Mouse (Mus musculus) A20 (cell line): ENCODE results near the gene Ksr1.

ENCODE experiments used
- DNase-seq: peaks from one replicate; pipeline ENCODE4 v3.0.0-alpha.2; 2011; ENCODE audit warnings: low read depth, low spot score

The Ksr1 gene

GRCm38 (mm10) chr11:79045231-79045630 is 101.0 kb downstream of the Ksr1 start:
- DNase-seq, result no peak

- no peak for DNase-seq
These were observed 101.4 kb downstream of the Ksr1 start for GRCm38 (mm10) chr11:79044798-79045197.

- DNase-seq, result no peak
These were observed 104.2 kb downstream of the Ksr1 start for GRCm38 (mm10) chr11:79041908-79042430.

GRCm38 (mm10) chr11:79039488-79039887 is 106.7 kb downstream of the Ksr1 start:
- no peak for DNase-seq

- no peak for DNase-seq
These were observed 108.7 kb downstream of the Ksr1 start for GRCm38 (mm10) chr11:79037555-79037954.

- DNase-seq, result no peak
These were observed 109.9 kb downstream of the Ksr1 start for GRCm38 (mm10) chr11:79036324-79036723.

- DNase-seq, result no peak
These were observed 112.6 kb downstream of the Ksr1 start for GRCm38 (mm10) chr11:79033636-79034035.

GRCm38 (mm10) chr11:79033021-79033420 is 113.2 kb downstream of the Ksr1 start:
- DNase-seq, result no peak

- no peak for DNase-seq
These were observed 114.8 kb downstream of the Ksr1 start for GRCm38 (mm10) chr11:79031452-79031746.

GRCm38 (mm10) chr11:79030570-79031451 is 115.4 kb downstream of the Ksr1 start:
- DNase-seq, result peak; percentile 61

GRCm38 (mm10) chr11:79023751-79024150 is 122.5 kb downstream of the Ksr1 start:
- DNase-seq, result no peak

- DNase-seq, result peak; percentile 71
These were observed 122.9 kb downstream of the Ksr1 start for GRCm38 (mm10) chr11:79023342-79023741.

- no peak for DNase-seq
These were observed 123.4 kb downstream of the Ksr1 start for GRCm38 (mm10) chr11:79022836-79023235.

GRCm38 (mm10) chr11:79020535-79021045 is 125.6 kb downstream of the Ksr1 start:
- DNase-seq, result no peak

GRCm38 (mm10) chr11:79019839-79020534 is 126.2 kb downstream of the Ksr1 start:
- DNase-seq, result peak; percentile 49

- DNase-seq, result peak; percentile 71
These were observed 127.1 kb downstream of the Ksr1 start for GRCm38 (mm10) chr11:79018954-79019704.

- peak; percentile 83 for DNase-seq
These were observed 129.0 kb downstream of the Ksr1 start for GRCm38 (mm10) chr11:79017161-79017606.

GRCm38 (mm10) chr11:79016236-79016635 is 130.0 kb downstream of the Ksr1 start:
- DNase-seq, result no peak

- DNase-seq, result no peak
These were observed 130.5 kb downstream of the Ksr1 start for GRCm38 (mm10) chr11:79015660-79016215.

GRCm38 (mm10) chr11:79014602-79015325 is 131.4 kb downstream of the Ksr1 start:
- no peak for DNase-seq

- no peak for DNase-seq
These were observed 132.4 kb downstream of the Ksr1 start for GRCm38 (mm10) chr11:79013806-79014205.
